Mouse (Mus musculus) megakaryocyte, embryonic 14.5 days (primary cell): ENCODE measurements at regions not wholly inside any gene's neighbourhood (a gene's known extent, or its start where the extent isn't known, plus 50 kb on each side); places are given as distances from the start of the nearest gene placed in this dataset.

Experiments
- FLI1 ChIP-seq: IDR thresholded peaks from 2 replicates; pipeline ENCODE4 v1.6.1; 2012; ENCODE audit warnings: low read length, inconsistent platforms, mixed read lengths
- GATA1 ChIP-seq: IDR thresholded peaks from 3 replicates; pipeline ENCODE4 v1.6.1; 2012; ENCODE audit warnings: mixed read lengths, low read length, inconsistent platforms, borderline replicate concordance

DNA sequence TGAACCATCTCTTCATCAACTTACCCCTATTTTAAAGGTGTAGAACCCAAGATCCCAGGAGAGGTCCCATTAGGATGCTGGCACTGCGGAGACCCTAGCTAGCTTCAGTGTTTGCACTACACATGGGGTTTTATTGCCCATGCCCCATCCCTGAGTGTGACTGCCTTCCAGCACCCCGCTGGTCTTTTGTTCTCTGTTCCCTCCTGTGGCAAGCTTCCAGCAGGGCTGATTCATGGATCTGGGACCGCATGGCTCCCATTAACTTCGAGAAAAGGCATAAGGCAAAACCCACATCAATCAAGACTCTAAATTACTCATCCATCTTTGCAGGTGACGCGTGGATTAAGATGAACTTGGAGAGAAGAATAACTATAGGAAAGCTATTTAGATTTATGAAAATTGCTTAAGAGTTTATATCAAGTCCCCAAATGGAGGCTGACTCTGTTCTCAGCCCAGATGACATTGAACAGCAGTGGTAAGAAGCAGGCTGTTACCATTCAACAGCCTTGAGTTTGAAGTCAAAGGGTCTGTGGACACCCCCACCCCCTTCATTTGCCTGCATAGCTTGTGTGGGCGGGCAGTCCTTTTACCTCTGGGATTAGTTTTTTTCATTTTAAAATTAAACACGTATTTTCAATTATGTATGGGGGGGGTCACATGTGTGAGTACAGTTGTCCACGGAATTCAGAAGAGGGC lies 141.7 kb upstream of the Zfp618 start:
- TF ChIP-seq FLI1 (no peak), GATA1 (no peak)
